Mouse (Mus musculus) small intestine, adult 2 months (tissue): Measurements from ENCODE around the gene Actn1. TPM values are rescaled to one million over a fixed set of nuclear protein-coding genes. Genes with fewer than 3 reads are reported as not detected.

Experiments used
- H3K27ac ChIP-seq: fragments of 200-500 bp; 2 replicates; pipeline ENCODE4 v1.5.1; 2012; ENCODE audit warnings: low read depth, low read length, control low read depth, inconsistent platforms; ENCODE audit not compliant: insufficient read depth
- H3K27me3 ChIP-seq: fragments of 200-500 bp; 2 replicates; pipeline ENCODE4 v1.6.1; 2012; ENCODE audit warnings: mild to moderate bottlenecking, moderate library complexity, low read length, inconsistent platforms; ENCODE audit not compliant: control insufficient read depth, insufficient read depth
- H3K36me3 ChIP-seq: fragments of 200-500 bp; 2 replicates; pipeline ENCODE4 v1.6.1; 2012; ENCODE audit warnings: mild to moderate bottlenecking, low read length, control low read depth, inconsistent platforms; ENCODE audit not compliant: control insufficient read depth, insufficient read depth
- H3K4me1 ChIP-seq: fragments of 200-500 bp; 2 replicates; pipeline ENCODE4 v1.6.1; 2012; ENCODE audit warnings: low read length, inconsistent platforms, mixed read lengths; ENCODE audit not compliant: control insufficient read depth, insufficient read depth, insufficient read length
- H3K4me3 ChIP-seq: fragments of 200-500 bp; 2 replicates; pipeline ENCODE4 v1.5.1; 2012; ENCODE audit warnings: low read depth, mild to moderate bottlenecking, control low read depth, inconsistent platforms, low read length, moderate library complexity
- CTCF ChIP-seq: fragments of 200-500 bp; IDR thresholded peaks from 2 replicates; pipeline ENCODE4 v1.5.1; 2012; ENCODE audit warnings: low read depth, mild to moderate bottlenecking, control low read depth, inconsistent platforms, low read length, moderate library complexity, mixed read lengths; ENCODE audit not compliant: insufficient replicate concordance, insufficient read length; ENCODE audit errors: extremely low read depth
- POLR2A ChIP-seq: fragments of 200-500 bp; IDR thresholded peaks from 2 replicates; pipeline ENCODE4 v1.6.1; 2012; ENCODE audit warnings: low read depth, mild to moderate bottlenecking, control low read depth, inconsistent platforms, low read length, moderate library complexity
- WGBS: fragments of 180-500 bp; shearing (Covaris S2); methylation state at CpG from one replicate; pipeline ENCODE4 v1.1.7; 2018; 5-methylcytosine and 5-hydroxymethylcytosine counted together
- polyA plus RNA-seq: library from polyadenylated mRNA; depleted of rRNA; stranded (reverse); fragments of >200 nt; gene quantifications from 2 replicates; pipeline ENCODE4 v1.2.3, GENCODE M21; 2012; rRNA removed

Actn1 gene
- polyA plus RNA-seq, 1 experiment = 53.1 TPM

DNA sequence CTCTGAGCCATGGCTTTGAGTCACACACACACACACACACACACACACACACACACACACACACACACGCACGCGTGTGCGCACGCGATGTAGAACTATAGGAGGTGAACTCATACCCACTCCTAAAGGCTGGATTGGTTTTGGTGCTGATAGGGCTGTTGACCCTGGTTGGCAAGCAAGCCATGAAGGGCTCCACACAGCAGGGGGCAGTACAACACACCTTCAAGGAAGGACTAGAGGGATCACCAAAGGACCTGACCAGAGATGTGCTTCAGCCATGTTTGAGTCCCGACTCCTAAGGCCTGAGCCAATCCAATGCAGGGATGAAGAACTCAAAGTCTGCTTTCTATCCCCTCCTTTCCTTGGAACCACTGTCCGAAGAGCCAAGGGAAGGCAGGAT, 130.6 kb downstream of the Actn1 start:
- Histone ChIP-seq H3K4me3 (no peak overlapping the region), H3K4me1 (peaks cover 38% of the 10 kb centered on the region), H3K27me3 (no peaks in the 10 kb centered on the region), H3K36me3 (peaks cover 3% of the 10 kb centered on the region; the same call in 1 of the 2 replicates), H3K27ac (0 out of 2 replicates have a peak overlapping the region, but pooled peaks have one; percentile 13)
- WGBS = 94% methylated on average over 8 of the region's 8 CpGs
- TF ChIP-seq POLR2A (no peak), CTCF (peak; percentile 30; the same call in 1 of the 2 replicates)

DNA sequence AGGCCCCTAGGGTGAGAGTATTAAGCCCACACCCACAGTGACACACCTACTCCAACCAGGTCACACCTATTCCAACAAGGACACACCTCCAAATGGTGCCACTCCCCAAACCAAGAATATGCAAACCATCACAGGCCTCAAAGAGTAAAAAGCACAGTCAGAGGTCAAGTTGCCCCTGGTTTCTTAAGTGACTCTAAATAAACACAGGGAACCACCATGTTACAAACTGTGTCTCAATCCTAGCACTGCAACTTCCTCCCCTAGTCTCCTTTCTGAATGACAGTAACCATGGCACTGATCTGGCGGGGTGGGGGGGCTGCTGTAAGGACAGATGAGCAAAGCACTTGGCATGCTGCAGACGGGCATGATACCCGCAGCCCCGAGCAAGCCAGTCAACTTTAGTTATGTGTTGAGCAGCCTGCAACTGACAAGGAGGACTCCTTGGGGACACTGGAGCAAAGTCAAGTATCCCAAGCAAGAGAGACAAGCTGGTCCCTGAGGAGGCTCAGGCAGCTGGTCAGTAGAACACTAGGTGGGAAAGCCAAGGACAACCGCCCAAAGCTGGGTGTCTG, 132.9 kb downstream of the Actn1 start:
- WGBS = 85% methylated on average over 5 of the region's 5 CpGs
- Histone ChIP-seq H3K27me3 (no peaks in the 10 kb centered on the region), H3K4me1 (peaks cover 55% of the 10 kb centered on the region), H3K27ac (no peak overlapping the region), H3K36me3 (peaks cover 3% of the 10 kb centered on the region; the same call in 1 of the 2 replicates), H3K4me3 (no peak overlapping the region)
- no peak for TF ChIP-seq POLR2A
- no peak for TF ChIP-seq CTCF

DNA sequence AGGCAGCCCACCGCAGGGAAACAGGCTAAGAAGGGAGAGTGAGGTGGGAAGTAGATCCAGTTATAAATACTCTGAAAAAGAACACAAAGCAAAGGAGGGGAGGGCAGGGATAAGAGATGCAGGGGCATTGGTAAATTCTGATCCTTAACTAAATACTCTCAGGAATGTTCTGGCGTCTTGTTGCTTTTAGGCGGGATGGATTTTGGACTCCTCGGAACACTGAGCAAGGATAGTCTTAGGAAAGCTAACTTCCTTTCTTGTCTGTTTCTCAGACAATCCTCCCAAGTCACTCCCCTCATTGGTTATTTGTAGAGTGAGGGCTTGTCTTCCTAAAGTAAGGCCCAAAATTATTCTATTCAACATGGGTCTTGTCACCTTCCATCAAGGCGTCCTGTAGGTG, 134.9 kb downstream of the Actn1 start:
- Histone ChIP-seq H3K4me3 (no peak overlapping the region), H3K27ac (no peak overlapping the region), H3K36me3 (peaks cover 7% of the 10 kb centered on the region), H3K27me3 (no peaks in the 10 kb centered on the region), H3K4me1 (peaks cover 51% of the 10 kb centered on the region)
- WGBS = 82% methylated on average over 5 of the region's 5 CpGs
- TF ChIP-seq POLR2A (no peak), CTCF (no peak)

DNA sequence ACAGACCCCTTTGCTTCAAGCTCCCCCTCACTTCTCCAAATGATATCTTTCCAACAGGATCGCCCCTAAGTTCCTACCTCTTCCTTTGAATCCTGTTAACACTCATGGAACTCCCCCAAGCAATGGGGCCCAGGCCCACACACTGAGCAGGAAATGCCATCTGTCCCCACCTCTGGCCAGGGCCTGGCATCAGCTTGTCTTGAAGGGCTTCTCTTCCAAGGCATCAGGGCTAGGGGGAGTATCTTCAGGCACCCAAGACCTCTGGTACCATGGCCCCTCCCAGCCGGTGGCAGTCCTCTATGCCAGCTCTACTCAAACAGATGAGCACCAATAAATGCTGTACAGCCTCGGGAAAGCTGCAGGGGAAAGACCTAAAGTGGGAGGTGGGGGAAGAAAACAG, 135.4 kb downstream of the Actn1 start:
- H3K4me1 ChIP-seq = peaks cover 48% of the 10 kb centered on the region
- no peak for TF ChIP-seq POLR2A
- no peak for TF ChIP-seq CTCF
- no peak overlapping the region for H3K4me3 ChIP-seq
- peaks cover 7% of the 10 kb centered on the region for H3K36me3 ChIP-seq
- WGBS = 50% methylated on average over 3 of the region's 3 CpGs
- no peaks in the 10 kb centered on the region for H3K27me3 ChIP-seq
- H3K27ac ChIP-seq = peak overlapping the region; percentile 3

DNA sequence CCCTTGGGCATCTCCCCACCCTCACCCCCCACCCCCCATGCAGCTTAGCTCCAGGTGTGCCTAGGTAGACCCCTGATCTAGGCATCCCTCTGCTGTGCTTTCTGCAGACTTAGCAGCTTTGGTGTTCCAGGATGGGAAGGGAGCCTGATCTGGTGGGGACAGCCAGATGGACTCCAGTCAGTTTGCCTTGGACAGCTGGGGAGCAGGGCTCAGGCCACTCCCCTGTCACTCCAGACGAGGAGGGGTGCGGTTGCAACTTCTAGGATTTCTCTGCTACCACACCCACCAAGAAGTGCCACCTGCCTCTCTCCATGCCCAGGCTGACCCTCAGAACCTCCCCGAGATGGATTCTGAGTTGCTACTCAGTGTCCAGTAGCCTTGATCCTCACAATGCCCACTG, 136.0 kb downstream of the Actn1 start:
- Histone ChIP-seq H3K4me3 (no peak overlapping the region), H3K36me3 (peaks cover 7% of the 10 kb centered on the region), H3K4me1 (peaks cover 44% of the 10 kb centered on the region), H3K27ac (peak overlapping the region; percentile 3; the same call in 1 of the 2 replicates), H3K27me3 (no peaks in the 10 kb centered on the region)
- 20% methylated on average over 3 of the region's 3 CpGs for WGBS
- no peak for TF ChIP-seq POLR2A
- no peak for TF ChIP-seq CTCF

DNA sequence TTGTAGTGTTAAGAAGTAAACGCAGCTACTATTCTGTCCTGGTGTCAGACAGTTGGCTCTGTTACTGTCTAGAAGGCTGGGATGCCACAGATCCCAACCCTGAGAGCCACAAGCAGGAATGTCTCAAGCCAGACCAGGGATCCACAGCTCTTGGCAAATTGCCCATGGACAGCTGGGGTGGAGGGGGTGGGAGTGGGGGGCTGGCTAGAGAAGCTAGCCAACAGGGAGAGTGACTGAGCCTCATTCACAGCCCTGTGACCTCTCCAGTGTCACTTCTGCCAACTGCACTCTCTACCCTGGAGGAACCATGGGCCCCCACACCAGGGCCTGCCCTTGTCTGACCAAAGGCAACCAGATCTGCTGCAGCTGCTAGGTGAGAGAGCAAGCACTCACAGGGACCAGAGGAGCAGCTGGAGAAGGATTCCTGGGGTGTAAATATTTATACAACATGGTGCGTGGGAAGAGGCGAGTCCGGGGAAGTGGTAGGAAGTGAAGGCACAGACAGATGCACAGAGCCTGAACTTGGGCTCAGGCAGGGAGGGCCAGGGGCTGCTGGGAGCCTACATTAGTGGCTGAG, 136.9 kb downstream of the Actn1 start:
- Histone ChIP-seq H3K36me3 (peaks cover 7% of the 10 kb centered on the region), H3K4me1 (peaks cover 45% of the 10 kb centered on the region), H3K4me3 (no peak overlapping the region), H3K27me3 (no peaks in the 10 kb centered on the region), H3K27ac (peak overlapping the region; percentile 69)
- 26% methylated on average over 4 of the region's 4 CpGs for WGBS
- TF ChIP-seq POLR2A (no peak), CTCF (no peak)

DNA sequence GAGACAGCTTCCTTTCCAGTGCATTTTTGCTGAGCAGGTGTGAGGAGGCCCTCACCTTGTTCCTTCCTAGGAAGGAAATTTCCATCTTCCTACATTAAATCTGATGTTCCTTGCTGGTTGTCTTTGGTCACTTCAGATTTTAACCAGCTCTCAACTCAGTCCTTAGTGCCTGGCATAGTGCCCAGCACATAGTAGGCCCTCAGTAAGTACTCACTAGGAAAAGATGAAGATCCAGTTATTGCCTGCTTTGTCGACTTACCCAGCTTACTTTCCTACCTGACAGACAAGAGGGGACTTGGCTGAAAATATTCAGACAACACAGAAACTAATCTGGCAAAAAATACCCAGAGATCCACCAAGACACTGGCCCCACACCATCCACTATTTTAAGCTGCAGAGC, 138.7 kb downstream of the Actn1 start:
- peaks cover 40% of the 10 kb centered on the region for H3K4me1 ChIP-seq
- no peaks in the 10 kb centered on the region for H3K27me3 ChIP-seq
- peaks cover 7% of the 10 kb centered on the region for H3K36me3 ChIP-seq
- no peak overlapping the region for H3K27ac ChIP-seq
- TF ChIP-seq POLR2A (no peak), CTCF (no peak)
- 43% methylated on average over 1 of the region's 1 CpGs for WGBS
- H3K4me3 ChIP-seq = no peak overlapping the region

DNA sequence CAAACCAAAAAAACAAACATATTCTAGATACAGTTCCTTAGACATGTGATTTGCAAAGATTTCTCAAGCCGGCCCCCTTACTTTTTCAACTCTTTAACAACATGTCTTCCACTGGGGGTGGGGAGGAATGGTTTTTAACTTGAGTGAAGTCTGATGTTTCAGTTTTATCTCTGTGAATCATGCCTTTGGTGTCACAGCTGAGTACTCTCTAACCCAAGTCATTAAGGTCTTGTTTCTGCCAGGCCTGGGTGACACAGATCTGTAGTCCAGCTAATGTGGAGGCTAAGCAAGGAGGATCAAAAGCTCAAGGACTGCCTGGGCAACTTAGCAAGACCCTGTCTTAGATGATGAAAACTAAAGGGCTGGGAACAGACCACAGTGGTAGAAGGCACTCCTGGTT, 141.6 kb downstream of the Actn1 start:
- 78% methylated on average over 1 of the region's 1 CpGs for WGBS
- Histone ChIP-seq H3K27me3 (no peaks in the 10 kb centered on the region), H3K27ac (0 out of 2 replicates have a peak overlapping the region, but pooled peaks have one; percentile 30), H3K36me3 (peaks cover 4% of the 10 kb centered on the region), H3K4me1 (peaks cover 24% of the 10 kb centered on the region), H3K4me3 (no peak overlapping the region)
- TF ChIP-seq POLR2A (no peak), CTCF (no peak)

Other genes with a start within 250 kb of the Actn1 start
- 60.1 and 118 TPM in 2 replicates for gene Zfp36l1, start 147.4 kb downstream of the Actn1 start, polyA plus RNA-seq
- 8.4 and 15.2 TPM in 2 replicates for gene Dcaf5, start 176.2 kb upstream of the Actn1 start, polyA plus RNA-seq
- 3.6 and 4.5 TPM in 2 replicates for gene Exd2, start 202.7 kb upstream of the Actn1 start, polyA plus RNA-seq